Mouse (Mus musculus) liver, embryonic 15.5 days (tissue): ENCODE measurements around the gene Wdr24. TPM values are rescaled to one million over a fixed set of nuclear protein-coding genes. Genes with fewer than 3 reads are reported as not detected.
"Not testable (repeated sequence)": the region's sequence is repeated elsewhere in the genome, so short reads cannot be mapped to it uniquely, and the experiment has no call there.

Experiments used
- ATAC-seq: fragments of 200-750 bp; cut with Nextera tagmentation; 2 replicates; pipeline ENCODE4 v1.8.0; 2017; ENCODE audit warnings: moderate number of reproducible peaks, mild to moderate bottlenecking, moderate library complexity; ENCODE audit not compliant: insufficient read depth
- H3K27ac ChIP-seq: fragments of 300-500 bp; sonication (generic); replicated peaks from 2 replicates; pipeline ENCODE4 v1.5.1; 2015; ENCODE audit warnings: mild to moderate bottlenecking, inconsistent platforms
- H3K27me3 ChIP-seq: fragments of 300-500 bp; sonication (generic); 2 replicates; pipeline ENCODE4 v1.6.1; 2015; ENCODE audit warnings: mild to moderate bottlenecking, inconsistent platforms
- H3K36me3 ChIP-seq: fragments of 300-500 bp; sonication (generic); replicated peaks from 2 replicates; pipeline ENCODE4 v1.6.1; 2015; ENCODE audit warnings: moderate library complexity, mild to moderate bottlenecking, inconsistent platforms
- H3K4me1 ChIP-seq: fragments of 300-500 bp; sonication (generic); replicated peaks from 2 replicates; pipeline ENCODE4 v1.6.1; 2015; ENCODE audit warnings: inconsistent platforms
- H3K4me2 ChIP-seq: fragments of 300-500 bp; sonication (generic); 2 replicates; pipeline ENCODE4 v1.6.1; 2015; ENCODE audit warnings: moderate library complexity, mild to moderate bottlenecking, inconsistent platforms
- H3K4me3 ChIP-seq: fragments of 300-500 bp; sonication (generic); replicated peaks from 2 replicates; pipeline ENCODE4 v1.5.1; 2015; ENCODE audit warnings: mild to moderate bottlenecking, inconsistent platforms
- H3K9ac ChIP-seq: fragments of 300-500 bp; sonication (generic); 2 replicates; pipeline ENCODE4 v1.6.1; 2015; ENCODE audit warnings: moderate library complexity, mild to moderate bottlenecking, inconsistent platforms
- H3K9me3 ChIP-seq: fragments of 300-500 bp; sonication (generic); replicated peaks from 2 replicates; pipeline ENCODE4 v1.6.1; 2016; ENCODE audit warnings: inconsistent platforms
- WGBS: fragments of 180-500 bp; shearing (Covaris S2); methylation state at CpG from one replicate; pipeline ENCODE4 v1.1.7; 2015; ENCODE audit warnings: mixed read lengths; ENCODE audit not compliant: insufficient replicate concordance; 5-methylcytosine and 5-hydroxymethylcytosine counted together
- polyA plus RNA-seq: library from polyadenylated mRNA; unstranded; fragments of >200 nt; fragmentation: Nextera tagmentation; extraction: Ambion mirVana; gene quantifications from 2 replicates; pipeline ENCODE4 v1.2.1, GENCODE M21; 2015

Wdr24 gene
- polyA plus RNA-seq, 1 experiment from 2014 or later: 11.7 TPM

DNA sequence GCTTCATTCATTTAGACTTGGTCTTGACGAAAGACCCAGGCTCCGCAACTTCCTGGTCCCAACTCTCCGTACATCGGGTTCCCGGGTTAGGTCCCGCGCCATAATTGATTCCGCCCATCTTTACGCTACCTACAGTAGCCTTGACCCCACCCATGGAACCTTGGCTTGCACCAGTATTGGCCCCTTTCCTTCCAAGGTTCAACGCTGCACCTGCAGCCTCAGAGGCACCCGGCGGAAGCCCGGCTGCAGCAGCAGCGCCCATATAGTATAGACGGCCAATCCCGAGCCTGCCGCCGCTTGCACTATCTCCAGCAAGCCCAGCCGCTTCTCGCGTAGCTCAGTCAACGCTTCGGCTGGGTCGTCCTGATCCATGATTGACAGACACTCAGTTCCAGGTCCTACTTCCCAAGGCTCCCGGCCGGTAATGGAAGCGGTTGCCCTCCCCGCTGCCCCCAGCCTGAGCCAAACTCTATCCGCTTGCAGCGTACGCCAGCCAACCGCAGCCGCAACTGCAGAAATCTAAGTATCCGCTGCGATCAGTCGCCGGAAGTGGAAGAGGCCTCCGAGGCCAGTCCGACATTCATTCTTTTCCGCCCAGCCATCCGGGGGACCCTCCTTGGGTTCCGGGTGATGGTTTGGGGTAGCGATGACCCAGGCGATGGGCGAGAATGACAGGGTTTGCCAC lies 31.4 kb upstream of the Wdr24 start:
- peaks cover 55% of the 10 kb centered on the region for H3K4me1 ChIP-seq
- H3K27ac ChIP-seq: peak overlapping the region; percentile 89
- peak overlapping the region; percentile 84 for H3K4me3 ChIP-seq
- H3K36me3 ChIP-seq: peaks cover 13% of the 10 kb centered on the region
- peak overlapping the region; percentile 68 for H3K9ac ChIP-seq
- ATAC-seq: peak; percentile 71
- WGBS: under 1% methylated on average over 45 of the region's 45 CpGs
- no peaks in the 10 kb centered on the region for H3K9me3 ChIP-seq
- H3K27me3 ChIP-seq: no peaks in the 10 kb centered on the region
- peak overlapping the region; percentile 95 for H3K4me2 ChIP-seq

DNA sequence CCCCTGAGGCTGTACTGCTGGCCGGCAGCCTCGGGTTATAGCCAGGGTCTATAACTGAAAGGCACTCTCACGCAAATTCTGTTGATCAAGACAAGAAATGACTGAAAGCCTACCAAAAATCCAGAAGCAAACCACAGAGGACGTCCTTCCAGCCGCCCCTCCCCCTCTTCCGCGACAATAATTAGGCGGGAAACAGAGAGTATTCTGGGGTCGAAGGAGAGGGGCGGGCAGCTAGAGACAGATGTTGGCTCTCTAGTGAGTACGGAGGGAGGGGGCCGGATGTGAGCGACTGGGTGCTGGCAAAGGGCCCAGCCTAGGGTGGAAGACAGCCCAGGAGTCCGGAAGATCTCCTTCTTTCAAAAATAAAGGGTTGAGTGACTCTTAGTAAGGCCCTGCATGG lies 30.8 kb upstream of the Wdr24 start, which contains the start of gene Fam173a:
Gene Fam173a, minus strand, starts transcription at position 287 of the 400 bp plus-strand sequence.
- peak within 1 kb of the TSS; percentile 84 for H3K4me3 ChIP-seq
- ATAC-seq: peak; percentile 53
- H3K9me3 ChIP-seq: no peaks in the 10 kb centered on the region
- peak within 1 kb of the TSS; percentile 95 for H3K4me2 ChIP-seq
- peak within 1 kb of the TSS; percentile 68 for H3K9ac ChIP-seq
- H3K27ac ChIP-seq: peak within 1 kb of the TSS; percentile 89
- peaks cover 61% of the 10 kb centered on the region for H3K4me1 ChIP-seq
- no peaks in the 10 kb centered on the region for H3K27me3 ChIP-seq
- under 1% methylated on average over 14 of the region's 14 CpGs for WGBS
- H3K36me3 ChIP-seq: peaks cover 13% of the 10 kb centered on the region

DNA sequence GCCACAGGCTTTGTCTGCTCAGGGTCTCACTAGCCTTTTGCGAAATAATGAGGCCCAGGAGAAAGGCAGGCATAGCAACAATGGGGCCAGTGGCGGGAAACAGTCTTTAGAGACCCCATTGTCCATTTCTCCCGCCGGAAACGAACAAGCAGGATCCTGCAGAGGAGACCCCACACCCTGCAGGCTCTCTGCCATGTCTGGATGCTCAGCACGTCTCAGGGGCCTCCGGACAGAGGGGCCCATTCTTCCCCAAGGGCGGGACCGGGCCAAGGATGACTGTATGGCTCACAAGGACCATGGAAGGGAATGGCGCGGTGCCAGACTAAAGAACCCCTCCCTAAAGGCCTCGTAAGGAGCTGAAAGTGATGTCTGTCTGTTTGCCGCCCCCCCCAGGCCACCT lies 29.2 kb upstream of the Wdr24 start:
- peaks cover 8% of the 10 kb centered on the region; the same call in 1 of the 2 replicates for H3K36me3 ChIP-seq
- no peak for ATAC-seq
- no peak overlapping the region for H3K9ac ChIP-seq
- H3K27ac ChIP-seq: no peak overlapping the region
- H3K4me3 ChIP-seq: no peak overlapping the region
- WGBS: 77% methylated on average over 13 of the region's 13 CpGs
- H3K4me2 ChIP-seq: no peak overlapping the region
- no peaks in the 10 kb centered on the region for H3K27me3 ChIP-seq
- no peaks in the 10 kb centered on the region for H3K9me3 ChIP-seq
- peaks cover 62% of the 10 kb centered on the region for H3K4me1 ChIP-seq

DNA sequence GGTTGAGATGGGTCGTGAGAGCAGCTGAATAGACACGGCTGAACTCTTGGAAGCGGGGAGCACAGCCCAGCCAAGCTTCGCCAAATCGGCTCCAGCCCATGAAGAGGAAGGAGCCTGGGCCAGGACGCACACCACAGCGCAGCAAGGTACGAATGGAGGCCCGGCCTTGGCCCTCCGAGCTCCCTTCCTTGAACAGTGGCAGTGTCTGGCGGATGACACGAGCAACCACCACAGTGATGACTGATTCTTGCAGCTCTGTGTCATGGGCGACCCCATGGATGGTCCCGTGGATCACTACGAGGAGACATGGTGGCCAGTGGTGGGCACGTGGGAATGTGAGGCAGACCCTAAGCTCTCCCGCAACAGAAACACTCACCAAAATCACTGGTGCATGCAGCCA lies 28.4 kb upstream of the Wdr24 start:
- H3K9me3 ChIP-seq: no peaks in the 10 kb centered on the region
- peak overlapping the region; percentile 96; the same call in 1 of the 2 replicates for H3K4me2 ChIP-seq
- no peaks in the 10 kb centered on the region for H3K27me3 ChIP-seq
- H3K4me3 ChIP-seq: no peak overlapping the region
- peaks cover 62% of the 10 kb centered on the region for H3K4me1 ChIP-seq
- H3K9ac ChIP-seq: no peak overlapping the region
- H3K36me3 ChIP-seq: no peaks in the 10 kb centered on the region; the same call in 1 of the 2 replicates
- WGBS: 82% methylated on average over 17 of the region's 17 CpGs
- ATAC-seq: no peak
- no peak overlapping the region for H3K27ac ChIP-seq

DNA sequence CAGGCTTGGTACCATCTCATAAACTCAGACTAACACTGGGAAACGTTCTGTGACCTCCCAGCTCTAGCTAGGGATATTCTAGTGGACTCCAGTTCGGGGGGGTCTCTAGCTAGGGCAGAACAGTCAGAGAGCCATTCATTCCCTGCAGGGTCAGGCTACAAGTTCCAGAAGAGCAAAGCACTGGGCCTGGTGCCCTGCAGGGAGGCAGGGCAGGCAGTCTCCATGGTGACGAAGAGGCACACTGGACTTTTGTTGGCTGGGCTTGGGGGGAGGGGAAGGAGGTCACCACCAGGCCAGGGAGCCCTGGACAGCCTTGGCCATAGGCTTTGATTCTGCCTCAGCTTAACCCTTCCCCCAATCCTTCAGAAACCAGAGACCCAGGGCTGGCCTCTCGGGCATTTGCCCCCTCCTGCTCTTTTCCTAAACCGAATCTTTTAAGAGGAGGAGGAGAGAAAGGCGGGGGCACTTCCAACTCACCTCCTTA lies 27.8 kb upstream of the Wdr24 start, which contains the start of gene AC134908.4:
Gene AC134908.4, minus strand, starts transcription at position 51 of the 484 bp plus-strand sequence.
- Histone ChIP-seq H3K4me1 (peaks cover 58% of the 10 kb centered on the region), H3K27ac (0 out of 2 replicates have a peak within 1 kb of the TSS, but pooled peaks have one; percentile 33), H3K27me3 (no peaks in the 10 kb centered on the region), H3K9ac (peak within 1 kb of the TSS; percentile 70), H3K9me3 (no peaks in the 10 kb centered on the region), H3K4me2 (peak within 1 kb of the TSS; percentile 96), H3K36me3 (no peaks in the 10 kb centered on the region), H3K4me3 (peak within 1 kb of the TSS; percentile 88)
- no peak for ATAC-seq
- 41% methylated on average over 6 of the region's 6 CpGs for WGBS

DNA sequence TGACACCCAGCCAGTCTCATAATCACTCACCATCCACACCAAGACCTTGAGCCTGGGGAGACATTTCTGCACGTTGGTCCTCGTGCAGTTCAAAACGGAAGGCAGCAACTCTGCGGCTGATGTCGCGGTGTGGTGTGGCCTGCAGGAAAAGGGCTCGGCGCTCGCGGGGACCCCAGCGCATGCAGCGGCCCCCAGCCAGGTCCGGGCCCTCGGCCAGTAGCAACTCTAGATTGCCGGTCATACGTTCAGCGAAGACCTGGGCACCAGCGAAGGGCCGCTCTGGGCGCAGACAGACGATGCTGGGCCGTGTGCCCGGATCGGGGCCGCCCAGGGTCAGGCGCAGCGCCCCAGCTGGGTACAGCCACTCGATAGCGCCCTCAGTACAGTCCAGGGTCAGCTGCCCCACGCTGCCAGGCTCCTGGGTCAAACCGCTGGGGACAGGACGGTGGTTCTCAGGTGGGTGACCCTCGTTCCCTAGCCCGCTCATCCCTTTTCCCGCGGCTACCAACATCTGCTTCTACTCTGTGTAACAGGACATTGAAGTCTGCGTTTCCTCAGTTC lies 27.1 kb upstream of the Wdr24 start:
- peak overlapping the region; percentile 96 for H3K4me2 ChIP-seq
- H3K9ac ChIP-seq: peak overlapping the region; percentile 70
- no peaks in the 10 kb centered on the region for H3K36me3 ChIP-seq
- ATAC-seq: 0 out of 2 replicates have a peak, but pooled peaks have one; percentile 6
- H3K27me3 ChIP-seq: peaks cover 3% of the 10 kb centered on the region; the same call in 1 of the 2 replicates
- H3K27ac ChIP-seq: 0 out of 2 replicates have a peak overlapping the region, but pooled peaks have one; percentile 33
- H3K4me1 ChIP-seq: peaks cover 52% of the 10 kb centered on the region
- whole genome bisulfite sequencing: under 1% methylated on average over 37 of the region's 37 CpGs
- no peaks in the 10 kb centered on the region for H3K9me3 ChIP-seq
- H3K4me3 ChIP-seq: peak overlapping the region; percentile 88

DNA sequence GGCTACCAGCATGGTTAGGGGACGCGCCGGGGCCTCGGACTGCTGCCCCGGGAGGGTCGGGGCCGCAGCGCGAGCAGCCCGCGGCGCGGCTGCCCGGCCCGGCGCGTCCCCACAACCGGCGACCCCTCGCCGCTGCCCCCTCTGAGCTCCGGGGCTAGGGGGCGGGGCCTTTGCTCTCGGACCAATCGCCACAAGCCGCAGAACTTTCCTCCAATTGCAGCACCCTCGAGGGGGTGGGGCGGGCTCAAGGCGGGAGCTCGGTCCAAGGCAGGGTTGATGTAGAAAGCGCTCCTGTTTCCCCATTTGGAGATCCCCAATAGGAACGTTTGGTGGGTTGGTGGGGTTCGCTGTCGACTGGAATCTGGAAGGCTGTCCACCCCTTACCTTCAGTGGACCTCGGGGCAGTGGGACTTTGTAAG lies 26.5 kb upstream of the Wdr24 start, which contains the start of gene Metrn:
Gene Metrn, minus strand, starts transcription at position 186 of the 419 bp plus-strand sequence.
- under 1% methylated on average over 35 of the region's 35 CpGs for WGBS
- peak within 1 kb of the TSS; percentile 33; the same call in 1 of the 2 replicates for H3K27ac ChIP-seq

DNA sequence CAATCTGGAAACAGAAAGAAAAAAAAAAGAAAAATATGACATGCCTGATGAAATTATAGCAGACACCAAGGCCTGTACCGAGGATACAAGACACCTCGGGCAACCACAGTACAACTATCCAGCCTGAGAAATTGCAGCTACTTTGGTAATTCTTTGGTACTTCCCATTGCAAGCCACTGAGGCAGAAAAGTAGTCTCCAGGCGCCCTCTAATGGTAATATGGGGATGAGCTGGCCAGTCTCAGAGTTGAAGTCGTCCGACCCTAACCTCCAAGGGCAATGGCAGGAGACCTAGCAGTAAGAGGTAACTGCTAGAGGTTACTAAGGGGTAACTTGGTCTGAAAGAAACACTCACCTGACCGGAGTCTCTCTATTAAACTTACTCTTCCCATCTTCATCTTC lies 22.4 kb upstream of the Wdr24 start:
- Histone ChIP-seq H3K4me3 (no peak overlapping the region), H3K9me3 (no peaks in the 10 kb centered on the region), H3K27me3 (peaks cover 42% of the 10 kb centered on the region), H3K4me2 (no peak overlapping the region), H3K36me3 (no peaks in the 10 kb centered on the region), H3K4me1 (peaks cover 17% of the 10 kb centered on the region), H3K27ac (no peak overlapping the region), H3K9ac (no peak overlapping the region)
- ATAC-seq: no peak
- WGBS: 5% methylated on average over 6 of the region's 6 CpGs

More for the DNA sequence above, 26.5 kb upstream of the Wdr24 start, which contains the start of gene Metrn:
- peak; percentile 76 for ATAC-seq
- Histone ChIP-seq H3K4me1 (peaks cover 45% of the 10 kb centered on the region), H3K9ac (peak within 1 kb of the TSS; percentile 70), H3K4me2 (peak within 1 kb of the TSS; percentile 96), H3K36me3 (no peaks in the 10 kb centered on the region), H3K27me3 (peaks cover 9% of the 10 kb centered on the region), H3K4me3 (peak within 1 kb of the TSS; percentile 88), H3K9me3 (no peaks in the 10 kb centered on the region)

DNA sequence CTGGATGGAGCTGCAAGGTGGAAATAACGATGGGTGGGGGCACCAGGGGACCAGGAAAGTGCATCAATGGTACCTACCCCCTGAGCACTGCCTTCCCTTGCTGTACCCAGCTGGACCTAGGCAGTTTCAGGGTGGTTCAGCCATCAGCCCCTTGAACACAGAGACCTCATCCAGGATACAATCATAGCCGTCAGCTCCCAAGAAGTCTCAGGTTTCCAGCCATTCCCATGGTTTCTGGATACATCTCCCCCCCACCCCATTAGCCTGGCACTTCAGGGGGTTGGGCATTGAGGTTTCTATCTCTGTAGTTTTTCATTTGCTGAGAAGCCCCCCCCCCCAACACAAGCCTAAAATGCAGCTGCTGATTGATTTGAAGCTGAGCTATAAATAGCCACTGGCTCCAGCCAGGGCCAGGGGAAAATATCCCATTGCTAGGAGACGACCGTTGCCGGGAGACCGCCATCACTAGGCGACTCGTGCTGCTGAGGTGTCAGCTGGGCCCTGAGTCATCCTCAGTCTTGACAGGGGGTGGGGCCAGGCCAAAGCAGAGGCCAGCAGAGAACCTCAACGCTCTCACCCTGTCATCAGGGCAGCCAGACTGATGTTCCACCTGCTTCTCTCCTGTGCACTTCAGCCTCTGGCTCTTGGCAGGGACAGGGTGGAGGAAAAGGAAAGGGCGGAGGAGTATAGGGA lies 20.5 kb upstream of the Wdr24 start:
- H3K4me3 ChIP-seq: no peak overlapping the region
- no peaks in the 10 kb centered on the region for H3K36me3 ChIP-seq
- WGBS: 7% methylated on average over 10 of the region's 10 CpGs
- no peak overlapping the region for H3K4me2 ChIP-seq
- no peaks in the 10 kb centered on the region for H3K9me3 ChIP-seq
- peaks cover 61% of the 10 kb centered on the region for H3K27me3 ChIP-seq
- H3K9ac ChIP-seq: no peak overlapping the region
- no peak for ATAC-seq
- H3K4me1 ChIP-seq: no peaks in the 10 kb centered on the region
- H3K27ac ChIP-seq: no peak overlapping the region

DNA sequence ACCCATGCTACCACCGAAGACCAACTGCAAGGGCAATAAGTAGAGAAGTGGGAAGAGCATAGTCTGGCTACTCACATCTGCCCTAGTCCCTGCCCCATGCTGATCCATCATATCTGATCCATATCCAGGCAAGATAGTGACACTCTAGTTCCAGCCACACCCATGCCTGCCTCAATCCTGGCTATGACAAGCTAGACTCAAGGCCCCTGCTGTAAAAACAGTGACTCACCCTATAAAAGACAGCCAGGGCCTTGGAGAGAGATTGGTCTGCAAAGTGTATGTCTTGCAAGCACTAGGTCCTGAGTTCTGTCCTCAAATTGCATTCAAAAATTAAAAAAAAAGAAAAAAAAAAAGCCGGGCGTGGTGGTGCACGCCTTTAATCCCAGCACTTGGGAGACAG lies 16.9 kb upstream of the Wdr24 start:
- peaks cover 92% of the 10 kb centered on the region for H3K27me3 ChIP-seq
- H3K4me3 ChIP-seq: no peak overlapping the region
- H3K4me1 ChIP-seq: peaks cover 12% of the 10 kb centered on the region
- H3K4me2 ChIP-seq: no peak overlapping the region
- no peak overlapping the region for H3K27ac ChIP-seq
- WGBS: 82% methylated on average over 4 of the region's 4 CpGs
- H3K36me3 ChIP-seq: no peaks in the 10 kb centered on the region
- H3K9me3 ChIP-seq: no peaks in the 10 kb centered on the region
- H3K9ac ChIP-seq: no peak overlapping the region
- no peak for ATAC-seq

DNA sequence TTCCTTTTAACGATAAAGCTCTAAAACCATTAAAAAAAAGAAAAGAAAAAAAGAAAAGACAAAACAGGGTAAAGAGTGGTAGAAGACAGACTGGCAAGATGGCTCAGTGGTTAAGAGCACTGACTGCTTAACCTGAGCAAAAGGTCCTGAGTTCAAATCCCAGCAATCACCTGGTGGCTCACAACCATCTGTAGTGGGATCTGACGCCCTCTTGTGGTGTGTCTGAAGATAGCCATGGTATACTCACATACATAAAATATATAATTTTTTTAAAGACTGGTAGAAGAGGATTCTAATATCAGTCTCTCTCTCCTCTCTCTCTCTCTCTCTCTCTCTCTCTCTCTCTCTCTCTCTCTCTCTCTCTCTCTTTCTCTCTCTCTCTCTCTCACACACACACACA lies 16.0 kb upstream of the Wdr24 start:
- ATAC-seq, H3K4me2 ChIP-seq, H3K9ac ChIP-seq, H3K27ac ChIP-seq, H3K36me3 ChIP-seq, H3K4me3 ChIP-seq, H3K9me3 ChIP-seq: not testable (repeated sequence)
- Histone ChIP-seq H3K27me3 (peaks cover 92% of the 10 kb centered on the region), H3K4me1 (peaks cover 12% of the 10 kb centered on the region)
- 26% methylated on average over 2 of the region's 2 CpGs for WGBS
